Mouse (Mus musculus) heart, adult 2 months (tissue): ENCODE results near the gene Ndst2. TPM values are rescaled to one million over a fixed set of nuclear protein-coding genes. Genes with fewer than 3 reads are reported as not detected.

Source experiments
- DNase-seq, 2 experiments: peaks; one replicate each; pipeline ENCODE4 v3.0.0; 2021
- H3K27ac ChIP-seq: fragments of 200-600 bp; 2 replicates; pipeline ENCODE4 v1.8.1; 2022
- H3K27me3 ChIP-seq: fragments of 200-500 bp; 2 replicates; pipeline ENCODE4 v1.6.1; 2012; ENCODE audit warnings: mild to moderate bottlenecking, low read length, inconsistent platforms, mixed read lengths; ENCODE audit not compliant: control insufficient read depth, insufficient read depth
- H3K36me3 ChIP-seq: fragments of 200-500 bp; 2 replicates; pipeline ENCODE4 v1.6.1; 2012; ENCODE audit warnings: low read length, inconsistent platforms; ENCODE audit not compliant: control insufficient read depth, insufficient read depth
- H3K4me1 ChIP-seq: fragments of 200-500 bp; 2 replicates; pipeline ENCODE4 v1.6.1; 2011; ENCODE audit warnings: low read length; ENCODE audit not compliant: control insufficient read depth, insufficient read depth
- H3K4me3 ChIP-seq: fragments of 200-600 bp; 2 replicates; pipeline ENCODE4 v1.8.1; 2022
- H3K79me2 ChIP-seq: fragments of 200-500 bp; replicated peaks from 2 replicates; pipeline ENCODE4 v1.6.1; 2012; ENCODE audit warnings: mild to moderate bottlenecking, inconsistent platforms, low read length, moderate library complexity, mixed read lengths; ENCODE audit not compliant: control insufficient read depth, insufficient read depth
- H3K9ac ChIP-seq: fragments of 200-500 bp; 2 replicates; pipeline ENCODE4 v1.6.1; 2012; ENCODE audit warnings: low read depth, mild to moderate bottlenecking, control low read depth, inconsistent platforms, low read length, mixed read lengths
- CTCF ChIP-seq: fragments of 200-600 bp; IDR thresholded peaks from 2 replicates; pipeline ENCODE4 v1.8.1; 2022; ENCODE audit warnings: antibody characterized with exemption, mild to moderate bottlenecking, moderate library complexity
- EP300 ChIP-seq: fragments of 200-500 bp; IDR thresholded peaks from 2 replicates; pipeline ENCODE4 v1.6.1; 2011; ENCODE audit warnings: low read depth, low read length, control low read depth; ENCODE audit not compliant: insufficient read depth
- POLR2A ChIP-seq: fragments of 200-500 bp; IDR thresholded peaks from 2 replicates; pipeline ENCODE4 v1.6.1; 2011; ENCODE audit warnings: mild to moderate bottlenecking, low read depth, low read length, control low read depth; ENCODE audit not compliant: insufficient read depth
- WGBS: fragments of 180-500 bp; shearing (Covaris S2); methylation state at CpG from one replicate; pipeline ENCODE4 v1.1.7; 2018; 5-methylcytosine and 5-hydroxymethylcytosine counted together
- intact Hi-C: fragments of 180-260 bp; cut with DNase I; formaldehyde crosslinking; loops from one replicate; pipeline ENCODE4 v1.15.1; 2025
- microRNA-seq, 2 experiments: library from miRNA; unstranded; fragments of <30 nt; microRNA quantifications; one replicate each; pipeline ENCODE4 v1.2.0; 2021
- polyA plus RNA-seq: library from polyadenylated mRNA; depleted of rRNA; stranded (reverse); fragments of >200 nt; gene quantifications from 2 replicates; pipeline ENCODE4 v1.2.3, GENCODE M21; 2012; rRNA removed
- total RNA-seq, 2 experiments: library from RNA; stranded (reverse); gene quantifications; 2 replicates each; pipeline ENCODE4 v1.2.3; 2021

Gene Ndst2
- total and polyA plus RNA-seq, 3 experiments, result 8.3 to 15.5 (median 8.5) TPM

DNA sequence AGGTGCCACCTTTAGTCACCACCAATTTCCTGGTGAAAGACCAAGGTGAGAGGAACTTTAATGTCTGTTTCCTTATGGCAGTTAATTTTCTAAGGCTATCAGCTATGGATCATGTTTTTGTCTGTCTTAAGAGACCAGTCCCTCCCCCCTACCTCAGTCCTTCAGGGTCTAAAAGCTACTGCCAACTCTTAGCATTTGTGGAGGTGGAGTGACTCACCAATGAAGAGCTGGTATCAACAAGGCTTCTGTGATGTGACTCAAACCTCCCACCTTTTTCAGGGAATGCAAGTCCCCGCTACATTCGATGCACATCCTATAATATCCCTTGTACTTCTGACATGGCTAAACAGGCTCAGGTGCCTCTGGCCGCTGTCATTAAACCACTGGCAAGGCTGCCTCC is 47.8 kb downstream of the Ndst2 start:
- no peaks in the 10 kb centered on the region for H3K79me2 ChIP-seq
- no peaks in the 10 kb centered on the region for H3K27me3 ChIP-seq
- peaks cover 7% of the 10 kb centered on the region for H3K36me3 ChIP-seq
- no peak overlapping the region for H3K4me3 ChIP-seq
- TF ChIP-seq POLR2A (no peak), EP300 (no peak), CTCF (no peak)
- intact Hi-C loops, result no loop called here
- no peak overlapping the region for H3K27ac ChIP-seq
- WGBS, result 93% methylated on average over 3 of the region's 3 CpGs
- DNase-seq, result no peak
- H3K9ac ChIP-seq, result no peak overlapping the region
- H3K4me1 ChIP-seq, result peaks cover 4% of the 10 kb centered on the region; the same call in 1 of the 2 replicates

DNA sequence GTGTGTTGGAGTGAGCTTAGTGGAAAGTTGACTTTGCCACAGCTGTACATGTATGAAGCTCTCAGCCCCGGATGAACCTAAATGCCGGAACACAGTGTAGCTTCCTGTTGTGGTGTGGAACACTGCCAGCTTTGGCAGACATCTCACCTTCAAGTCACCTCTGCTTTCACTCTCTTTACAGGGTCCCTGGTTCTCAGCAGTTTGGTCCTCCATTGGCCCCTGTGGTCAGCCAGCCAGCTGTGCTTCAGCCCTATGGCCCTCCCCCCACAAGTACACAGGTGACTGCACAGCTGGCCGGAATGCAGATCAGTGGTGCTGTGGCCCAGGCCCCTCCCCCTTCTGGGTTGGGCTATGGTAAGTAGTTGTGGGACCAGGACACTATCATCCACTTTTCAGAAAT is 51.9 kb downstream of the Ndst2 start:
- DNase-seq, result peak in 1 of 2 experiments; percentile 59
- H3K79me2 ChIP-seq, result 0 out of 2 replicates have a peak, but pooled peaks cover 2% of the 10 kb centered on the region
- no peak overlapping the region for H3K9ac ChIP-seq
- no peak overlapping the region for H3K4me3 ChIP-seq
- WGBS, result 12% methylated on average over 3 of the region's 3 CpGs
- peaks cover 4% of the 10 kb centered on the region; the same call in 1 of the 2 replicates for H3K4me1 ChIP-seq
- intact Hi-C loops, result no loop called here
- H3K36me3 ChIP-seq, result peaks cover 12% of the 10 kb centered on the region
- no peak for TF ChIP-seq POLR2A
- no peak for TF ChIP-seq EP300
- TF ChIP-seq CTCF, result no peak
- peak overlapping the region; percentile 36; the same call in 1 of the 2 replicates for H3K27ac ChIP-seq
- no peaks in the 10 kb centered on the region for H3K27me3 ChIP-seq

GRCm38 (mm10) chr14:20681742-20682141 is 52.6 kb downstream of the Ndst2 start:
- H3K36me3 ChIP-seq, result peaks cover 15% of the 10 kb centered on the region

DNA sequence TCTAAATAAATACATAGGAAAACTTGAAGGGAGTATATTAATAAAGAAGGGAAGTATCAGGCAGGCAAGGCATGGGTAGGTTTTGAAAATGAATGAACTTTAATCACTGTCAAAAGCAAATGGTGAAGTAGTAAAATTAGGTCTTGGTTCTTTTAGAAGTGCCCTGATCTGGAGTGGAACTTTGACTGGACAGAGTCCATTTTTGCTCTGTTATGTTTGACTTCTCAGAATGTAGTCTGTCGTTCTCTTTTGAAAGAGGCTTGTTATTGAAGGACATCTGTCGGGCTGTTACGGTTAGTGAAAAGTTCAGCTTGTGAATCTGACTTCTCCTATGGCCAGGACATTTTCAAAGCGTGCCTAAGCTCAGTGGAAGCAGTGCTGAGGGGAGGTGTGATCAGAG is 56.5 kb downstream of the Ndst2 start:
- no peak for TF ChIP-seq EP300
- TF ChIP-seq POLR2A, result no peak
- no peak for TF ChIP-seq CTCF
- peaks cover 31% of the 10 kb centered on the region for H3K36me3 ChIP-seq
- WGBS, result 79% methylated on average over 4 of the region's 4 CpGs
- no peak overlapping the region for H3K9ac ChIP-seq
- peaks cover 7% of the 10 kb centered on the region for H3K79me2 ChIP-seq
- peaks cover 11% of the 10 kb centered on the region for H3K4me1 ChIP-seq
- H3K4me3 ChIP-seq, result no peak overlapping the region
- DNase-seq, result no peak
- H3K27ac ChIP-seq, result no peak overlapping the region
- intact Hi-C loops, result no loop called here
- H3K27me3 ChIP-seq, result no peaks in the 10 kb centered on the region

More at GRCm38 (mm10) chr14:20681742-20682141, 52.6 kb downstream of the Ndst2 start:
- TF ChIP-seq EP300, result no peak
- TF ChIP-seq POLR2A, result no peak
- no peak for TF ChIP-seq CTCF
- Histone ChIP-seq H3K27me3 (no peaks in the 10 kb centered on the region), H3K4me1 (peaks cover 4% of the 10 kb centered on the region; the same call in 1 of the 2 replicates), H3K79me2 (0 out of 2 replicates have a peak, but pooled peaks cover 2% of the 10 kb centered on the region), H3K4me3 (no peak overlapping the region), H3K27ac (no peak overlapping the region; the same call in 1 of the 2 replicates), H3K9ac (no peak overlapping the region)
- WGBS, result 83% methylated on average over 2 of the region's 2 CpGs
- DNase-seq, result no peak
- intact Hi-C loops, result no loop called here

DNA sequence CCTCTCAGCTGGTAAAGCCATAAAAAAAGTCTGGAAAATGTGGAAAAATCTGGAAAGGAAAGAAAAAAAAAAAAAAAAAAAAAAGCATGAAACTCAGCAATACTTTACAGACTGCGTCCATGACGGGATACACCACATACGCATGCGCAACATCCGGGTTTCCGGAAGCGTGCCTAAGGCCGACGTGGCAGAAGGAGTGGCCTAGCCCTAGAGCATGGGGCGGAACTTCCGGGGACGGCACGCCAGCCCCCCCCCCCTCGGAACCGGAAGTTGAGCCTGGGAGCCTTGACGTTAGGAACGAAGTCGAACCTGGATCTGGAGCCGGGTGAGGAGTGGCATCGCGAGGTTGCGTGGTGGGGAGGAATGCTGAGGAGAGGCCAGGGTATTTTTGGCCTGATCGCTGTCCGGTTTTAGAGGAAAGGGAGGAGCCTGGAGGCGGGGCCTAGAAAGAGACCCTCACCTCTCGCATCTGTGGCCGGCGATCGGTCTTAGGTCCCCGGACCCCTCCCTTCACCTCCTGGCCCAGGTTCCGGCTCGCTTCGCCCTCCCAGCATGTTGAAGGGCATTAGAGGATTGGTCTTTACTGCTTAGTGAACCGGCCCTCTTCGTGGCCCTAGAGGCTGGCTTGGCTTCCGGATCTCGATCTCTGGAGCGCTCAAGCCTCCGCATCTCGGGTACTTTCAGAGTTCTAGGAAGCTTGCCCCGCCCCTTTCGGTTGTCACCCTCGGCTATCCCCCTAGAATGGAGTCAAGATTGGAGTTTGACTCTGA is 60.1 kb downstream of the Ndst2 start, which contains the start of gene Sec24c:
Sec24c (plus strand) TSS at position 245 of the 770 bp plus-strand sequence.
- peaks cover 19% of the 10 kb centered on the region for H3K36me3 ChIP-seq
- H3K79me2 ChIP-seq, result peaks cover 5% of the 10 kb centered on the region
- H3K4me3 ChIP-seq, result peak within 1 kb of the TSS; percentile 95
- WGBS, result under 1% methylated on average over 43 of the region's 43 CpGs
- peak; percentile 96 to 99 for DNase-seq
- H3K27me3 ChIP-seq, result no peaks in the 10 kb centered on the region
- TF ChIP-seq POLR2A, result peak; percentile 92
- peak; percentile 66; the same call in 1 of the 2 replicates for TF ChIP-seq EP300
- no peak for TF ChIP-seq CTCF
- peak within 1 kb of the TSS; percentile 96 for H3K27ac ChIP-seq
- intact Hi-C loops, result loop anchor here (2.0 kb wide), 2 partner anchors 21 to 29 kb away; partner anchors contain the start of genes Chchd1 and Fut11
- peaks cover 8% of the 10 kb centered on the region for H3K4me1 ChIP-seq
- peak within 1 kb of the TSS; percentile 76 for H3K9ac ChIP-seq

DNA sequence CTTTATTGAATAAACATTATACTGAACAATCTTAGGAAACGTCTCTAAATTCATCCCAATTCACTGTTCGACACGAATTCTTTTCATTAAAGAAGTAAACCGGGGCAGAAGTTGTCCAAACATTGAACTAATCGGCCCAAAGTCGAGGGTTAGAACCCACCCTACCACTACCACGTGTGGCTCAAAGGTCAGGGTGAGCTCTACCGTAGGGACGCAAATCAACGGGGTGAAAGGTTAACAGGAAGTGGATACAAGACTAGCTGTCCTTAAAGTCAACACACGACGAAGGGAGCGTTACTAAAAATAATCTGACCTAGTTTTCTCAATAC is 60.7 kb downstream of the Ndst2 start:
- peak overlapping the region; percentile 96 for H3K27ac ChIP-seq
- peaks cover 5% of the 10 kb centered on the region for H3K79me2 ChIP-seq
- H3K9ac ChIP-seq, result peak overlapping the region; percentile 53
- WGBS, result 9% methylated on average over 13 of the region's 13 CpGs
- H3K4me3 ChIP-seq, result peak overlapping the region; percentile 95
- intact Hi-C loops, result loop anchor here (2.0 kb wide), 2 partner anchors 21 to 29 kb away; partner anchors contain the start of genes Chchd1 and Fut11
- peaks cover 19% of the 10 kb centered on the region for H3K36me3 ChIP-seq
- peak; percentile 60 to 65 for DNase-seq
- no peak; the same call in 1 of the 2 replicates for TF ChIP-seq EP300
- TF ChIP-seq CTCF, result no peak
- TF ChIP-seq POLR2A, result no peak
- H3K27me3 ChIP-seq, result no peaks in the 10 kb centered on the region
- peaks cover 8% of the 10 kb centered on the region for H3K4me1 ChIP-seq

Small RNAs within 50 kb of the gene (microRNA-seq; reads per million reads assigned to microRNA genes)
- 0 to 0.77 reads per million in 2 experiments for gene Mir6946

Other genes starting within 250 kb of the Ndst2 start
- under 1 TPM; 0.26 to 0.48 TPM for gene Mss51, start 237.7 kb downstream of the Ndst2 start, total RNA-seq
- 0.31 and 0.53 TPM in 2 replicates for gene Mss51, start 237.7 kb downstream of the Ndst2 start, polyA plus RNA-seq
- gene Ppp3cb, start 188.0 kb downstream of the Ndst2 start, total RNA-seq, result 10 to 100 TPM; 60.9 to 69.2 TPM
- 16.0 and 35.0 TPM in 2 replicates for gene Ppp3cb, start 188.0 kb downstream of the Ndst2 start, polyA plus RNA-seq
- gene Usp54, start 93.5 kb downstream of the Ndst2 start, total RNA-seq, result 10 to 100 TPM; 14.1 to 16.2 TPM
- gene Usp54, start 93.5 kb downstream of the Ndst2 start, polyA plus RNA-seq, result 10.9 and 16.3 TPM in 2 replicates
- gene Myoz1, start 78.0 kb downstream of the Ndst2 start, total RNA-seq, result under 1 TPM; 0.31 to 0.52 TPM
- 0.31 and 0.91 TPM in 2 replicates for gene Myoz1, start 78.0 kb downstream of the Ndst2 start, polyA plus RNA-seq
- gene Synpo2l, start 66.2 kb downstream of the Ndst2 start, total RNA-seq, result 100 to 1,000 TPM in 1 of 2 experiments, 10 to 100 TPM in 1; 96.8 to 126 TPM
- gene Synpo2l, start 66.2 kb downstream of the Ndst2 start, polyA plus RNA-seq, result 63.4 and 67.7 TPM in 2 replicates
- gene Sec24c, start 60.3 kb downstream of the Ndst2 start, total RNA-seq, result 100 to 1,000 TPM in 1 of 2 experiments, 10 to 100 TPM in 1; 98.2 to 106 TPM
- gene Sec24c, start 60.3 kb downstream of the Ndst2 start, polyA plus RNA-seq, result 133 and 146 TPM in 2 replicates
- 1 to 10 TPM; 5.3 to 5.9 TPM for gene Fut11, start 39.6 kb downstream of the Ndst2 start, total RNA-seq
- gene Fut11, start 39.6 kb downstream of the Ndst2 start, polyA plus RNA-seq, result 5.3 and 6.9 TPM in 2 replicates
- 100 to 1,000 TPM in 1 of 2 experiments, 10 to 100 TPM in 1; 98.8 to 126 TPM for gene Chchd1, start 31.6 kb downstream of the Ndst2 start, total RNA-seq
- 66.8 and 89.0 TPM in 2 replicates for gene Chchd1, start 31.6 kb downstream of the Ndst2 start, polyA plus RNA-seq
- gene Zswim8, start 27.0 kb downstream of the Ndst2 start, total RNA-seq, result 10 to 100 TPM; 38.5 to 40.0 TPM
- gene Zswim8, start 27.0 kb downstream of the Ndst2 start, polyA plus RNA-seq, result 103 and 108 TPM in 2 replicates
- gene Camk2g, start 59.5 kb upstream of the Ndst2 start, total RNA-seq, result 10 to 100 TPM; 36.8 to 41.0 TPM
- gene Camk2g, start 59.5 kb upstream of the Ndst2 start, polyA plus RNA-seq, result 37.0 and 54.6 TPM in 2 replicates
- 1 to 10 TPM; 3.4 to 6.2 TPM for gene Plau, start 102.1 kb upstream of the Ndst2 start, total RNA-seq
- 1.8 and 3.5 TPM in 2 replicates for gene Plau, start 102.1 kb upstream of the Ndst2 start, polyA plus RNA-seq
- 100 to 1,000 TPM; 102 to 103 TPM for gene Vcl, start 194.8 kb upstream of the Ndst2 start, total RNA-seq
- gene Vcl, start 194.8 kb upstream of the Ndst2 start, polyA plus RNA-seq, result 62.4 and 117 TPM in 2 replicates